Mouse (Mus musculus): ENCODE results near the gene D430041D05Rik.

GRCm38 (mm10) chr2:104175476-104176165 lies 235.2 kb downstream of the D430041D05Rik start:
- TF ChIP-seq POLR2A (IDR thresholded peaks at IDR 0.05; ENCODE audit: borderline replicate concordance, extremely low read depth, insufficient read depth, insufficient read length, poor library complexity, severe bottlenecking) (no peak), CTCF (IDR thresholded peaks at IDR 0.05; ENCODE audit: borderline replicate concordance, extremely low read depth, insufficient read depth, insufficient read length) (no peak)
